Mouse (Mus musculus) kidney, adult 11 months (tissue): ENCODE data around the gene Ezh2.
A peak's percentile ranks its signal among the peaks of the same experiment; 100 is the strongest.
"Not testable (repeated sequence)": the region's sequence is repeated elsewhere in the genome, so short reads cannot be mapped to it uniquely, and the experiment has no call there.

Source experiments
- DNase-seq: peaks from one replicate; pipeline ENCODE4 v3.0.0; 2022

Ezh2 gene

GRCm38 (mm10) chr6:47594926-47595623, at the start of gene Ezh2:
Gene Ezh2 (minus strand): TSS chr6:47595341.
- DNase-seq, result peak; percentile 95

- no peak for DNase-seq
Observed at GRCm38 (mm10) chr6:47636527-47637076, 41.5 kb upstream of the Ezh2 start.

GRCm38 (mm10) chr6:47635995-47636526, 40.9 kb upstream of the Ezh2 start:
- DNase-seq, result no peak

GRCm38 (mm10) chr6:47635207-47635994, 40.3 kb upstream of the Ezh2 start:
- DNase-seq, result no peak

- DNase-seq, result no peak
Observed at GRCm38 (mm10) chr6:47633467-47633866, 38.3 kb upstream of the Ezh2 start.

GRCm38 (mm10) chr6:47630061-47630460, 34.9 kb upstream of the Ezh2 start:
- not testable (repeated sequence) for DNase-seq

- DNase-seq, result no peak
Observed at GRCm38 (mm10) chr6:47627978-47628377, 32.8 kb upstream of the Ezh2 start.

- DNase-seq, result not testable (repeated sequence)
Observed at GRCm38 (mm10) chr6:47626976-47627375, 31.8 kb upstream of the Ezh2 start.

- no peak for DNase-seq
Observed at GRCm38 (mm10) chr6:47621039-47621438, 25.9 kb upstream of the Ezh2 start.

GRCm38 (mm10) chr6:47608306-47608705, 13.2 kb upstream of the Ezh2 start:
- not testable (repeated sequence) for DNase-seq

GRCm38 (mm10) chr6:47601931-47602330, 6.8 kb upstream of the Ezh2 start:
- no peak for DNase-seq

- DNase-seq, result no peak
Observed at GRCm38 (mm10) chr6:47595696-47596095, 555 bp upstream of the Ezh2 start.

GRCm38 (mm10) chr6:47594141-47594835, 853 bp downstream of the Ezh2 start:
- DNase-seq, result peak; percentile 63

- DNase-seq, result no peak
Observed at GRCm38 (mm10) chr6:47593590-47593989, 1.6 kb downstream of the Ezh2 start.

- not testable (repeated sequence) for DNase-seq
Observed at GRCm38 (mm10) chr6:47587332-47587731, 7.8 kb downstream of the Ezh2 start.

- no peak for DNase-seq
Observed at GRCm38 (mm10) chr6:47572887-47573286, 22.3 kb downstream of the Ezh2 start.

GRCm38 (mm10) chr6:47565326-47566035, 29.7 kb downstream of the Ezh2 start:
- no peak for DNase-seq

- no peak for DNase-seq
Observed at GRCm38 (mm10) chr6:47561426-47561825, 33.7 kb downstream of the Ezh2 start.

GRCm38 (mm10) chr6:47560846-47561245, 34.3 kb downstream of the Ezh2 start:
- DNase-seq, result no peak

GRCm38 (mm10) chr6:47560407-47560806, 34.7 kb downstream of the Ezh2 start:
- DNase-seq, result no peak

- peak; percentile 4 for DNase-seq
Observed at GRCm38 (mm10) chr6:47559287-47559686, 35.9 kb downstream of the Ezh2 start.

GRCm38 (mm10) chr6:47552280-47552679, 42.9 kb downstream of the Ezh2 start:
- DNase-seq, result no peak
